ENCODE assay signal across 18 mouse cellular contexts in genomic region chr13:42304139-42304538, GRCm38 (mm10). TPM values are rescaled to one million over a fixed set of nuclear protein-coding genes. Genes with fewer than 3 reads are reported as not detected.
DNase-seq lines count a peak whose midpoint lies in the region; ATAC-seq and TF ChIP-seq lines count a peak whose summit lies in the region.
"Had no signal": no experiment of that assay in that cellular context is flagged by ENCODE, and none has a peak within 500 bp of the region (broad histone marks: within the 10 kb centered on the region; RNA-seq: fewer than 3 reads in every experiment).

No protein-coding gene starts in this region.

- TF ChIP-seq CTCF in gastrocnemius, adult 2 months (IDR thresholded peaks at IDR 0.05), result no peak
- no peak for TF ChIP-seq CTCF in kidney, postnatal 0 days (IDR thresholded peaks at IDR 0.05; ENCODE audit: low read depth)
- TF ChIP-seq CTCF in heart, postnatal 0 days (IDR thresholded peaks at IDR 0.05; ENCODE audit: low read depth), result no peak

- H3K4me1 ChIP-seq in kidney, postnatal 0 days (replicated peaks; ENCODE audit: insufficient read depth, low read length), result 0 out of 2 replicates have a peak, but pooled peaks cover 8% of the 10 kb centered on the region
- H3K4me1 ChIP-seq in heart, postnatal 0 days (ENCODE audit: control insufficient read depth, insufficient read depth), result peaks cover 10% of the 10 kb centered on the region
- H3K4me1 ChIP-seq: liver, embryonic 15.5 days had no signal

- DNase-seq in gastrocnemius, adult 2 months, result no peak
- DNase-seq in gastrocnemius, postnatal 14 days, result no peak
- no peak for DNase-seq in kidney, postnatal 0 days (ENCODE audit: low spot score)
- DNase-seq in kidney, adult 18-20 months, result no peak
- no peak for DNase-seq in heart, postnatal 0 days (ENCODE audit: low spot score)
- peak; percentile 46 for DNase-seq in lung, postnatal 10 days
- no peak for DNase-seq in urinary bladder, adult 18-20 months (ENCODE audit: low spot score in 2 of 2)
- DNase-seq: adrenal gland, postnatal 25 days; right cerebral cortex, adult 18-20 months; spleen, adult 18-20 months; thymus, postnatal 4 days had no signal

- no peaks in the 10 kb centered on the region for H3K36me3 ChIP-seq in kidney, postnatal 0 days (ENCODE audit: insufficient read depth, low read length)
- H3K36me3 ChIP-seq in heart, postnatal 0 days (replicated peaks; ENCODE audit: control insufficient read depth, insufficient read depth, low read length), result peaks cover 32% of the 10 kb centered on the region
- H3K36me3 ChIP-seq: embryonic facial prominence, embryonic 15.5 days; forebrain, embryonic 12.5 days; limb, embryonic 12.5 days; liver, embryonic 15.5 days had no signal

- no peak overlapping the region for H3K9ac ChIP-seq in kidney, postnatal 0 days (ENCODE audit: low read depth, low read length)
- no peak overlapping the region for H3K9ac ChIP-seq in heart, postnatal 0 days (replicated peaks; ENCODE audit: low read depth, low read length)
- H3K9ac ChIP-seq: embryonic facial prominence, embryonic 15.5 days; forebrain, embryonic 12.5 days; limb, embryonic 12.5 days; liver, embryonic 15.5 days had no signal

- H3K9me3 ChIP-seq in kidney, postnatal 0 days (replicated peaks; ENCODE audit: low read length), result no peaks in the 10 kb centered on the region
- H3K9me3 ChIP-seq in heart, postnatal 0 days (replicated peaks; ENCODE audit: control insufficient read depth, low read length), result no peaks in the 10 kb centered on the region
- H3K9me3 ChIP-seq: embryonic facial prominence, embryonic 15.5 days; forebrain, embryonic 12.5 days; limb, embryonic 12.5 days; liver, embryonic 15.5 days had no signal

- H3K27me3 ChIP-seq in kidney, postnatal 0 days (ENCODE audit: insufficient read depth, low read length), result no peaks in the 10 kb centered on the region
- H3K27me3 ChIP-seq in heart, postnatal 0 days (ENCODE audit: control insufficient read depth, insufficient read depth, low read length), result no peaks in the 10 kb centered on the region

- WGBS in kidney, postnatal 0 days, result 60% methylated on average over 8 of the region's 8 CpGs
- 52% methylated on average over 8 of the region's 8 CpGs for WGBS in heart, postnatal 0 days

- intact Hi-C loops in gastrocnemius, adult 2 months (cut with DNase I), result no loop called here
- intact Hi-C loops in gastrocnemius, postnatal 14 days (cut with DNase I; ENCODE audit: low total_unique reads), result no loop called here

- H3K27ac ChIP-seq in gastrocnemius, adult 2 months, result peak overlapping the region; percentile 70
- H3K27ac ChIP-seq in kidney, postnatal 0 days, result no peak overlapping the region
- no peak overlapping the region for H3K27ac ChIP-seq in heart, postnatal 0 days (ENCODE audit: low read depth)
- H3K27ac ChIP-seq: embryonic facial prominence, embryonic 15.5 days; forebrain, embryonic 12.5 days; limb, embryonic 12.5 days; liver, embryonic 15.5 days had no signal

- ATAC-seq in kidney, postnatal 0 days (replicated peaks; ENCODE audit: low FRiP score, low read depth), result no peak
- no peak for ATAC-seq in heart, postnatal 0 days (ENCODE audit: insufficient read depth, low read depth)
- no peak for ATAC-seq in inflammation-experienced regulatory T-cells, adult 6 months

- H3K4me3 ChIP-seq in gastrocnemius, adult 2 months, result peak overlapping the region; percentile 72
- H3K4me3 ChIP-seq in kidney, postnatal 0 days (replicated peaks; ENCODE audit: low read depth, low read length), result no peak overlapping the region
- H3K4me3 ChIP-seq in heart, postnatal 0 days (ENCODE audit: low read depth, low read length), result peak overlapping the region; percentile 64; the same call in 1 of the 2 replicates
- H3K4me3 ChIP-seq: forebrain, embryonic 12.5 days; limb, embryonic 12.5 days; liver, embryonic 15.5 days had no signal

- H3K4me2 ChIP-seq in kidney, postnatal 0 days (ENCODE audit: low read length), result peak overlapping the region; percentile 78; the same call in 1 of the 2 replicates
- H3K4me2 ChIP-seq in heart, postnatal 0 days (ENCODE audit: low read depth, low read length), result peak overlapping the region; percentile 71; the same call in 1 of the 2 replicates
- H3K4me2 ChIP-seq: forebrain, embryonic 12.5 days; limb, embryonic 12.5 days; liver, embryonic 15.5 days had no signal

- TF ChIP-seq EP300 in heart, postnatal 0 days (IDR thresholded peaks at IDR 0.05; ENCODE audit: low read depth), result no peak

RNA-seq across cellular contexts. Expression of gene Edn1, which starts 2.9 kb away (rescaled TPM):
- 1 to 10 TPM; 1.6 to 1.7 TPM for total RNA-seq in gastrocnemius, adult 2 months (2021)
- 1 to 10 TPM; 1.2 to 1.6 TPM for total RNA-seq in gastrocnemius, postnatal 14 days (2021)
- 4.3 and 4.5 TPM in 2 replicates for polyA plus RNA-seq in kidney, postnatal 0 days (2015; fragmentation: Nextera tagmentation; extraction: Ambion mirVana)
- 7.4 and 11.0 TPM in 2 replicates for total RNA-seq in heart, postnatal 0 days (2014; rRNA removed; ENCODE audit: low replicate concordance)
- 7.2 and 7.8 TPM in 2 replicates for polyA plus RNA-seq in heart, postnatal 0 days (2015; fragmentation: Nextera tagmentation; extraction: Ambion mirVana)
- polyA plus RNA-seq in inflammation-experienced regulatory T-cells, adult 6 months (2017; shearing (Covaris generic)), result not detected
- total RNA-seq: CH12.LX; neutrophil, adult 5-6 weeks had no signal
